ENCODE assay signal across 8 mouse cellular contexts in the genomic region with DNA sequence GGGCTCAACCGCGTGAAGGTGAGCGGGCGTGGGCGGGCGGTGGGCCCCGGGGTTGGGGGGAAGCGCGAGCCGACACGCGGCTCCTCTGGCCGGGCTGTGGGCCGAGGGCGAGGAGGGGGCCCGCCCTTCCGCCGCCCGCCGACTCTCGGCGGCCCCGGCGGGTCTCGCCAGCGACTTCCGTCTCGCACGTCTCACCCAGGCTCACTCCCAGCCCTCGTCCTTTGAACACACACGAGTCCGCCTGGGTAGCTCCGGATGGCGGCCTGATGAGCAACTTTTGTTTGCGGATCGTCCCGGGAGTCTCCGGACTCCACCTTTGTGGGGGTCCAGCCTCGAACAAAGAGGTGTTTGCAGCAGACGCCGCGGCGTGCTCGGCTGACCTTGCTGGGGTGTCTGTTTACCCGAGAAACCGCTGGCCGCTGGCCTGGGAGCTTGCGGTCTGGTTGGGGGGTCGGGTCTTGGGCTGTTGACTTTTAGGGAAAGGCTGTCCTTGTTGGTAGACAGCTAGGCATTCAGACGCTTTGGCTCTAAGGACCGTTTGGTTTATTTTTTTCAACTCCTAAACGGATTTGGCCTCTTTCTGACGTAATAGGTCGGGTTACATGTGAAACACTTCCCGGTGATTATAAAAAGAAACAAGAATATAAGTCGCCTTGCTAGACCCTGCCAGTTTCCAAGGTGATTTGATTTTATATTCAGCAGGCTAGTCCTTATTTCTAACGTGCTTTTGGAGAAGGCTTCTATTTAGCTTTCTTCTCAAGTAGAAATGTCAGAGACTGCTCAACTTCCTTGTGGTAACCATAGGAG. TPM values are rescaled to one million over a fixed set of nuclear protein-coding genes. Genes with fewer than 3 reads are reported as not detected.
DNase-seq lines count a peak whose midpoint lies in the region; ATAC-seq and TF ChIP-seq lines count a peak whose summit lies in the region.

No protein-coding gene starts in this region.

- no peak for TF ChIP-seq CTCF in stomach, postnatal 0 days (IDR thresholded peaks at IDR 0.05; ENCODE audit: low read depth)

- H3K27me3 ChIP-seq in forebrain, embryonic 15.5 days = no peaks in the 10 kb centered on the region
- no peaks in the 10 kb centered on the region for H3K27me3 ChIP-seq in hindbrain, embryonic 16.5 days (replicated peaks; ENCODE audit: control insufficient read depth, insufficient read depth, low read length)
- H3K27me3 ChIP-seq in liver, embryonic 12.5 days (replicated peaks) = no peaks in the 10 kb centered on the region
- H3K27me3 ChIP-seq in stomach, postnatal 0 days (ENCODE audit: control insufficient read depth, insufficient read depth, low read length) = no peaks in the 10 kb centered on the region

- peak overlapping the region; percentile 85 for H3K4me3 ChIP-seq in forebrain, embryonic 15.5 days
- H3K4me3 ChIP-seq in hindbrain, embryonic 16.5 days (ENCODE audit: low read length) = peak overlapping the region; percentile 80
- H3K4me3 ChIP-seq in liver, embryonic 12.5 days = peak overlapping the region; percentile 92
- H3K4me3 ChIP-seq in stomach, postnatal 0 days (ENCODE audit: low read depth, low read length) = peak overlapping the region; percentile 90

- H3K4me2 ChIP-seq in forebrain, embryonic 15.5 days (replicated peaks) = peak overlapping the region; percentile 79
- H3K4me2 ChIP-seq in hindbrain, embryonic 16.5 days (ENCODE audit: low read length) = peak overlapping the region; percentile 68
- H3K4me2 ChIP-seq in liver, embryonic 12.5 days = peak overlapping the region; percentile 81
- H3K4me2 ChIP-seq in stomach, postnatal 0 days (replicated peaks; ENCODE audit: low read depth) = peak overlapping the region; percentile 70

- no peaks in the 10 kb centered on the region for H3K9me3 ChIP-seq in forebrain, embryonic 15.5 days
- H3K9me3 ChIP-seq in hindbrain, embryonic 16.5 days (ENCODE audit: control insufficient read depth, low read length) = no peaks in the 10 kb centered on the region
- H3K9me3 ChIP-seq in liver, embryonic 12.5 days (replicated peaks) = no peaks in the 10 kb centered on the region
- no peaks in the 10 kb centered on the region for H3K9me3 ChIP-seq in stomach, postnatal 0 days (ENCODE audit: control insufficient read depth, low read length)

- peak overlapping the region; percentile 78 for H3K9ac ChIP-seq in forebrain, embryonic 15.5 days (replicated peaks)
- peak overlapping the region; percentile 82 for H3K9ac ChIP-seq in hindbrain, embryonic 16.5 days (ENCODE audit: low read depth, low read length)
- H3K9ac ChIP-seq in liver, embryonic 12.5 days = peak overlapping the region; percentile 95
- H3K9ac ChIP-seq in stomach, postnatal 0 days (ENCODE audit: low read length) = peak overlapping the region; percentile 97

- TF ChIP-seq EP300 in stomach, postnatal 0 days (optimal IDR thresholded peaks at IDR 0.05) = peak; percentile 40

- peaks cover 11% of the 10 kb centered on the region for H3K36me3 ChIP-seq in forebrain, embryonic 15.5 days
- peaks cover 2% of the 10 kb centered on the region; the same call in 1 of the 2 replicates for H3K36me3 ChIP-seq in hindbrain, embryonic 16.5 days (ENCODE audit: control insufficient read depth, insufficient read depth, low read length)
- H3K36me3 ChIP-seq in liver, embryonic 12.5 days = peaks cover 34% of the 10 kb centered on the region
- H3K36me3 ChIP-seq in stomach, postnatal 0 days (ENCODE audit: control insufficient read depth, insufficient read depth, low read length) = no peaks in the 10 kb centered on the region; the same call in 1 of the 2 replicates

- under 1% methylated on average over 46 of the region's 57 CpGs for WGBS in forebrain, embryonic 15.5 days
- WGBS in hindbrain, embryonic 16.5 days = under 1% methylated on average over 53 of the region's 57 CpGs
- WGBS in liver, embryonic 12.5 days (ENCODE audit: insufficient replicate concordance) = 0% methylated on average over 55 of the region's 57 CpGs
- under 1% methylated on average over 54 of the region's 57 CpGs for whole genome bisulfite sequencing in stomach, postnatal 0 days

- DNase-seq in spleen, adult 12 weeks (ENCODE audit: low spot score) = peak; percentile 61
- DNase-seq in spleen, adult 18-20 months = no peak
- DNase-seq in brain, adult 2 months (ENCODE audit: low read depth, low spot score) = peak; percentile 23
- DNase-seq in stomach, postnatal 0 days (ENCODE audit: low spot score) = peak; percentile 62

- peaks cover 28% of the 10 kb centered on the region for H3K4me1 ChIP-seq in forebrain, embryonic 15.5 days
- H3K4me1 ChIP-seq in hindbrain, embryonic 16.5 days (ENCODE audit: control insufficient read depth, insufficient read depth, low read depth, low read length) = peaks cover 11% of the 10 kb centered on the region
- H3K4me1 ChIP-seq in liver, embryonic 12.5 days = peaks cover 40% of the 10 kb centered on the region
- H3K4me1 ChIP-seq in stomach, postnatal 0 days (replicated peaks; ENCODE audit: control insufficient read depth, insufficient read depth) = no peaks in the 10 kb centered on the region; the same call in 1 of the 2 replicates

- peak overlapping the region; percentile 79 for H3K27ac ChIP-seq in forebrain, embryonic 15.5 days (replicated peaks)
- H3K27ac ChIP-seq in hindbrain, embryonic 16.5 days (ENCODE audit: low read depth, low read length) = peak overlapping the region; percentile 83
- peak overlapping the region; percentile 96 for H3K27ac ChIP-seq in liver, embryonic 12.5 days
- peak overlapping the region; percentile 98 for H3K27ac ChIP-seq in stomach, postnatal 0 days (replicated peaks)

- ATAC-seq in forebrain, embryonic 15.5 days (replicated peaks) = peak; percentile 81; the same call in 1 of the 2 replicates
- peak; percentile 87 for ATAC-seq in hindbrain, embryonic 16.5 days
- ATAC-seq in liver, embryonic 12.5 days = peak; percentile 55
- peak; percentile 28 for ATAC-seq in monocyte, adult 5-6 weeks (replicated peaks; ENCODE audit: insufficient number of reproducible peaks, low FRiP score, low TSS enrichment, poor library complexity, severe bottlenecking)
- ATAC-seq in stomach, postnatal 0 days (ENCODE audit: low FRiP score, low TSS enrichment) = peak; percentile 67

RNA-seq across cellular contexts. Expression of gene Gng5, which starts 0.6 kb away (rescaled TPM):
- polyA plus RNA-seq in forebrain, embryonic 15.5 days (2015; fragmentation: Nextera tagmentation; extraction: Ambion mirVana) = 415 and 426 TPM in 2 replicates
- polyA plus RNA-seq in hindbrain, embryonic 16.5 days (2015; fragmentation: Nextera tagmentation; extraction: Ambion mirVana) = 340 and 347 TPM in 2 replicates
- 678 and 702 TPM in 2 replicates for polyA plus RNA-seq in liver, embryonic 12.5 days (2016; fragmentation: Nextera tagmentation; extraction: Ambion mirVana)
- 101 to 231 TPM (median 211 TPM) in 3 replicates for total RNA-seq in monocyte, adult 5-6 weeks (2017)
- 1,101 and 1,141 TPM in 2 replicates for polyA plus RNA-seq in stomach, postnatal 0 days (2015; fragmentation: Nextera tagmentation; extraction: Ambion mirVana)

RNA-seq across cellular contexts. Expression of gene Spata1, which starts 0.7 kb away (rescaled TPM):
- 6.1 and 6.8 TPM in 2 replicates for polyA plus RNA-seq in forebrain, embryonic 15.5 days (2015; fragmentation: Nextera tagmentation; extraction: Ambion mirVana)
- 4.5 and 5.5 TPM in 2 replicates for polyA plus RNA-seq in hindbrain, embryonic 16.5 days (2015; fragmentation: Nextera tagmentation; extraction: Ambion mirVana)
- 1.3 and 2.5 TPM in 2 replicates for polyA plus RNA-seq in liver, embryonic 12.5 days (2016; fragmentation: Nextera tagmentation; extraction: Ambion mirVana)
- 10.4 to 19.9 TPM (median 16.8 TPM) in 3 replicates for total RNA-seq in monocyte, adult 5-6 weeks (2017)
- polyA plus RNA-seq in stomach, postnatal 0 days (2015; fragmentation: Nextera tagmentation; extraction: Ambion mirVana) = 1.1 and 2.4 TPM in 2 replicates

RNA-seq across cellular contexts. Expression of gene Rpf1, which starts 21.0 kb away (rescaled TPM):
- 54.7 and 56.2 TPM in 2 replicates for polyA plus RNA-seq in forebrain, embryonic 15.5 days (2015; fragmentation: Nextera tagmentation; extraction: Ambion mirVana)
- polyA plus RNA-seq in hindbrain, embryonic 16.5 days (2015; fragmentation: Nextera tagmentation; extraction: Ambion mirVana) = 31.5 and 32.5 TPM in 2 replicates
- polyA plus RNA-seq in liver, embryonic 12.5 days (2016; fragmentation: Nextera tagmentation; extraction: Ambion mirVana) = 49.2 and 50.4 TPM in 2 replicates
- 86.9 to 101 TPM (median 94.6 TPM) in 3 replicates for total RNA-seq in monocyte, adult 5-6 weeks (2017)
- polyA plus RNA-seq in stomach, postnatal 0 days (2015; fragmentation: Nextera tagmentation; extraction: Ambion mirVana) = 30.8 and 31.2 TPM in 2 replicates

RNA-seq across cellular contexts. Expression of gene Ctbs, which starts 50.6 kb away (rescaled TPM):
- 4.0 TPM in 2 replicates for polyA plus RNA-seq in forebrain, embryonic 15.5 days (2015; fragmentation: Nextera tagmentation; extraction: Ambion mirVana)
- polyA plus RNA-seq in hindbrain, embryonic 16.5 days (2015; fragmentation: Nextera tagmentation; extraction: Ambion mirVana) = 5.0 and 5.7 TPM in 2 replicates
- polyA plus RNA-seq in liver, embryonic 12.5 days (2016; fragmentation: Nextera tagmentation; extraction: Ambion mirVana) = 5.5 and 6.4 TPM in 2 replicates
- total RNA-seq in monocyte, adult 5-6 weeks (2017) = 23.6 to 29.4 TPM (median 24.0 TPM) in 3 replicates
- polyA plus RNA-seq in stomach, postnatal 0 days (2015; fragmentation: Nextera tagmentation; extraction: Ambion mirVana) = 7.9 and 8.7 TPM in 2 replicates

Comparison
In these comparisons a context has a peak if more than half of its experiments do, and no peak if none do; other contexts are left out.
1. DNase-seq: peak in spleen, adult 12 weeks (single experiment), brain, adult 2 months (single experiment) and stomach, postnatal 0 days (single experiment); none in spleen, adult 18-20 months (0 of 2).
2. ATAC-seq: peak in every context shown above with its lines; median percentile 87 in hindbrain, embryonic 16.5 days; 81 in forebrain, embryonic 15.5 days; 67 in stomach, postnatal 0 days; 55 in liver, embryonic 12.5 days; 28 in monocyte, adult 5-6 weeks.
3. Peak in every context shown above with its lines, with median percentiles within 50 percentile points of each other: H3K27ac ChIP-seq, H3K4me2 ChIP-seq, H3K4me3 ChIP-seq and H3K9ac ChIP-seq.